Mouse (Mus musculus): ENCODE data around the gene Glis2. TPM values are rescaled to one million over a fixed set of nuclear protein-coding genes. Genes with fewer than 3 reads are reported as not detected.

The Glis2 gene
- polyA plus RNA-seq, 1 experiment from 2014 or later, result 13.2 TPM

DNA sequence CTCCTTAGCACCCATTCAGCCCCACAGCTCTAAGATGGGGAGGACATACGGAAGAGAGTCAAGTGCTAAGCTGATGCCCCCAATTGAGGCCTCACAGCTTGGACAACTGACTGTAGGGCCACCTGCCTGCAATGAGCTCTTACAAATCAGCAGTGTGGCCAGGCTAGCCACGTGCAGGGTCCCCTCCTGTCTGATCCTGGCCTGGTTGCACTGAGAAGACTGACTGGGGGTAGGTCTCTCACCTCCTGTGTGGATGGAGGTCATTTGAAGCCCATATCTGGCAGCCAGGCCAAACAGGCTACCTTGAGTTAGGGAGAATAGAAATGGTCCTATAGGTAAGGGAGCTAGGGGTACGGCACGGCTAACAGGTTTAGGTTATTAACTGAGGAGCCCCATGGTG is 51.4 kb downstream of the Glis2 start:
- ATAC-seq (ENCODE audit: low read depth), result no peak
- H3K4me1 ChIP-seq (ENCODE audit: control insufficient read depth, insufficient read depth, low read length), result peaks cover 16% of the 10 kb centered on the region
- no peak overlapping the region for H3K9ac ChIP-seq (replicated peaks; ENCODE audit: low read depth, low read length)
- 77% methylated on average over 4 of the region's 4 CpGs for WGBS
- peaks cover 15% of the 10 kb centered on the region; the same call in 1 of the 2 replicates for H3K36me3 ChIP-seq (ENCODE audit: control insufficient read depth, insufficient read depth, low read length)
- no peaks in the 10 kb centered on the region for H3K9me3 ChIP-seq (ENCODE audit: control insufficient read depth, low read length)
- no peak overlapping the region for H3K4me2 ChIP-seq (ENCODE audit: low read depth, low read length)
- H3K27me3 ChIP-seq (ENCODE audit: control insufficient read depth, insufficient read depth, low read length), result no peaks in the 10 kb centered on the region
- no peak overlapping the region for H3K4me3 ChIP-seq (ENCODE audit: low read depth, low read length)
- no peak overlapping the region for H3K27ac ChIP-seq (ENCODE audit: low read depth, low read length)

DNA sequence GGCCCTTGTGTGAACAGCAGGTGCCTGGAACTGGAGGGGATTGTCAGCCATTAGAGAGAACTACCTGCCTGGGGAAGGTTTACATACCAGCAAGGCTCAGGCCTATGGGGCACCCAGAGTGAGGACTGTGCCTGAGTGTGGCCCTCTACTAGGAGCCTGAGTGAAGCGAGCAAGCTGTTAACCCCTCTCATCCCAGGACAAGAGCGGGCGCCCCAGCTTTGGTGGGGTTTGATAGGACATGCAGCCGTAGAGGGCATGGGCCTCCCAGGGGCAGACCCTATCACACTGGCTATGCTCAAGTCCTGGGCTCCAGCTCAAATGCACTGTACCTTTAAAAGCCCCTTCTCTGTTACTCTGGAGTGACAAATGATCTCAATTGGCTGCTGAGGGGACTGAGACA is 52.3 kb downstream of the Glis2 start:
- H3K9ac ChIP-seq (replicated peaks; ENCODE audit: low read depth, low read length), result no peak overlapping the region; the same call in 1 of the 2 replicates
- H3K4me3 ChIP-seq (ENCODE audit: low read depth, low read length), result no peak overlapping the region
- no peak for ATAC-seq (ENCODE audit: low read depth)
- H3K4me1 ChIP-seq (ENCODE audit: control insufficient read depth, insufficient read depth, low read length), result peaks cover 10% of the 10 kb centered on the region; the same call in 1 of the 2 replicates
- no peak overlapping the region for H3K27ac ChIP-seq (ENCODE audit: low read depth, low read length)
- peaks cover 19% of the 10 kb centered on the region; the same call in 1 of the 2 replicates for H3K36me3 ChIP-seq (ENCODE audit: control insufficient read depth, insufficient read depth, low read length)
- H3K27me3 ChIP-seq (ENCODE audit: control insufficient read depth, insufficient read depth, low read length), result no peaks in the 10 kb centered on the region
- no peaks in the 10 kb centered on the region for H3K9me3 ChIP-seq (ENCODE audit: control insufficient read depth, low read length)
- 82% methylated on average over 4 of the region's 4 CpGs for WGBS
- no peak overlapping the region for H3K4me2 ChIP-seq (ENCODE audit: low read depth, low read length)

DNA sequence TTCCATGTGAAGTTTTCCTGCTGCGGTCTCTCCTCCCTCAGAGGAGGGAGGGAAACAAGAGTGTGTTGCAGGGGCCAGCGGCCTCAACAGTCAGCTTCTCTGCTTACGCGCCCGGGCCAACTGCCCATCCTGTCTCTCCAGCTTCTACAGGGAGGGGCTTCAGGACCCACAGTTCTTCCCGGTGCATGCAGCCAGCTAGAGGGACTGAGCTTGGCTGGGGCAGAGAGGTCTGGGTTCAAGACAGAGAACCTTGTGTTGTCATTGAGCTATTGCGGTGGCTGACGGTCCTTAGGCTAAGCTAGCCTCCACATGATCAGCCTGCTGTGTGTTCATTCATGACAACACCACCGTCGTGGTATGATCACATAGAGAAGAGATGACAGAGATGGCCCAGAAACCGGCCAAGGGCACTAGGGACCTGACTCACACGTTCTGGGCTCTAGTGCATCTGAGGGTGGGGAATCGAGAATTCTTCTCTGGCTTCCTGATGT is 53.2 kb downstream of the Glis2 start:
- H3K4me3 ChIP-seq (ENCODE audit: low read depth, low read length), result no peak overlapping the region
- no peaks in the 10 kb centered on the region for H3K27me3 ChIP-seq (ENCODE audit: control insufficient read depth, insufficient read depth, low read length)
- H3K4me2 ChIP-seq (ENCODE audit: low read depth, low read length), result no peak overlapping the region
- WGBS, result 79% methylated on average over 13 of the region's 13 CpGs
- no peak overlapping the region for H3K27ac ChIP-seq (ENCODE audit: low read depth, low read length)
- ATAC-seq (ENCODE audit: low read depth), result no peak
- peaks cover 10% of the 10 kb centered on the region; the same call in 1 of the 2 replicates for H3K4me1 ChIP-seq (ENCODE audit: control insufficient read depth, insufficient read depth, low read length)
- no peaks in the 10 kb centered on the region for H3K9me3 ChIP-seq (ENCODE audit: control insufficient read depth, low read length)
- peaks cover 19% of the 10 kb centered on the region; the same call in 1 of the 2 replicates for H3K36me3 ChIP-seq (ENCODE audit: control insufficient read depth, insufficient read depth, low read length)
- H3K9ac ChIP-seq (replicated peaks; ENCODE audit: low read depth, low read length), result no peak overlapping the region

DNA sequence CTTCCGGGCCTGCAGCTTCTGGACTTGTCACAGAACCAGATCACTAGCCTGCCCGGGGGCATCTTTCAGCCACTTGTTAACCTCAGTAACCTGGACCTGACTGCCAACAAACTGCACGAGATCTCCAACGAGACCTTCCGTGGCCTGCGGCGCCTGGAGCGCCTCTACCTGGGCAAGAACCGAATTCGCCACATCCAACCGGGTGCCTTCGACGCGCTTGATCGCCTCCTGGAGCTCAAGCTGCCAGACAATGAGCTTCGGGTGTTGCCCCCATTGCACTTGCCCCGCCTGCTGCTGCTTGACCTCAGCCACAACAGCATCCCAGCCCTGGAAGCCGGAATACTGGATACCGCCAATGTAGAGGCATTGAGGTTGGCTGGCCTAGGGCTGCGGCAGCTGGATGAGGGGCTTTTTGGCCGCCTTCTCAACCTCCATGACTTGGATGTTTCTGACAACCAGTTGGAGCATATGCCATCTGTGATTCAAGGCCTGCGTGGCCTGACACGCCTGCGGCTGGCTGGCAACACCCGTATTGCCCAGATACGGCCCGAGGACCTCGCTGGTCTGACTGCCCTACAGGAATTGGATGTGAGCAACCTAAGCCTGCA is 54.0 kb downstream of the Glis2 start:
- Histone ChIP-seq H3K36me3 (ENCODE audit: control insufficient read depth, insufficient read depth, low read length) (peaks cover 19% of the 10 kb centered on the region; the same call in 1 of the 2 replicates), H3K27me3 (ENCODE audit: control insufficient read depth, insufficient read depth, low read length) (no peaks in the 10 kb centered on the region), H3K27ac (ENCODE audit: low read depth, low read length) (no peak overlapping the region), H3K4me2 (ENCODE audit: low read depth, low read length) (no peak overlapping the region), H3K9me3 (ENCODE audit: control insufficient read depth, low read length) (no peaks in the 10 kb centered on the region), H3K4me3 (ENCODE audit: low read depth, low read length) (no peak overlapping the region), H3K9ac (replicated peaks; ENCODE audit: low read depth, low read length) (no peak overlapping the region), H3K4me1 (ENCODE audit: control insufficient read depth, insufficient read depth, low read length) (peaks cover 5% of the 10 kb centered on the region; the same call in 1 of the 2 replicates)
- no peak for ATAC-seq (ENCODE audit: low read depth)
- WGBS, result 89% methylated on average over 28 of the region's 28 CpGs

DNA sequence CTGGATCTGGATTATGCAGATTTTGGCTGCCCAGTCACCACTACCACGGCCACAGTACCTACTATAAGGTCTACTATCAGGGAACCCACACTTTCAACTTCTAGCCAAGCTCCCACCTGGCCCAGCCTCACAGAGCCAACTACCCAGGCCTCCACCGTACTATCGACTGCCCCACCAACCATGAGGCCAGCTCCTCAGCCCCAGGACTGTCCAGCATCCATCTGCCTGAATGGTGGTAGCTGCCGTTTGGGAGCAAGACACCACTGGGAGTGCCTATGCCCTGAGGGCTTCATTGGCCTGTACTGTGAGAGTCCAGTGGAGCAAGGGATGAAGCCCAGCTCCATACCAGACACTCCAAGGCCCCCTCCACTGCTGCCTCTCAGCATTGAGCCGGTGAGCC is 54.7 kb downstream of the Glis2 start:
- no peak overlapping the region for H3K4me3 ChIP-seq (ENCODE audit: low read depth, low read length)
- no peak for ATAC-seq (ENCODE audit: low read depth)
- H3K9me3 ChIP-seq (ENCODE audit: control insufficient read depth, low read length), result no peaks in the 10 kb centered on the region
- H3K4me1 ChIP-seq (ENCODE audit: control insufficient read depth, insufficient read depth, low read length), result peaks cover 1% of the 10 kb centered on the region; the same call in 1 of the 2 replicates
- H3K9ac ChIP-seq (replicated peaks; ENCODE audit: low read depth, low read length), result no peak overlapping the region
- H3K27me3 ChIP-seq (ENCODE audit: control insufficient read depth, insufficient read depth, low read length), result no peaks in the 10 kb centered on the region
- peaks cover 19% of the 10 kb centered on the region; the same call in 1 of the 2 replicates for H3K36me3 ChIP-seq (ENCODE audit: control insufficient read depth, insufficient read depth, low read length)
- H3K4me2 ChIP-seq (ENCODE audit: low read depth, low read length), result no peak overlapping the region
- 85% methylated on average over 5 of the region's 5 CpGs for WGBS
- no peak overlapping the region for H3K27ac ChIP-seq (ENCODE audit: low read depth, low read length)

DNA sequence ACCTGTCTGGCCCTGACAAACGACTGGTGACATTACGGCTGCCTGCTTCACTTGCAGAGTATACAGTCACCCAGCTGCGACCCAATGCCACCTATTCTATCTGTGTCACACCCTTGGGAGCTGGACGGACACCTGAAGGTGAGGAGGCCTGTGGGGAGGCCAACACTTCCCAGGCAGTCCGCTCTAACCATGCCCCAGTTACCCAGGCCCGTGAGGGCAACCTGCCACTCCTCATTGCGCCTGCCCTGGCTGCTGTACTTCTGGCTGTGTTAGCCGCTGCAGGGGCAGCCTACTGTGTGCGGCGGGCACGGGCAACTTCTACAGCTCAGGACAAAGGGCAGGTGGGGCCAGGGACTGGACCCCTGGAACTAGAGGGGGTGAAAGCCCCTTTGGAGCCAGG is 55.2 kb downstream of the Glis2 start:
- H3K9ac ChIP-seq (replicated peaks; ENCODE audit: low read depth, low read length), result no peak overlapping the region
- H3K4me2 ChIP-seq (ENCODE audit: low read depth, low read length), result no peak overlapping the region
- H3K27ac ChIP-seq (ENCODE audit: low read depth, low read length), result no peak overlapping the region
- ATAC-seq (ENCODE audit: low read depth), result no peak
- 92% methylated on average over 11 of the region's 11 CpGs for WGBS
- peaks cover 19% of the 10 kb centered on the region; the same call in 1 of the 2 replicates for H3K36me3 ChIP-seq (ENCODE audit: control insufficient read depth, insufficient read depth, low read length)
- no peaks in the 10 kb centered on the region for H3K27me3 ChIP-seq (ENCODE audit: control insufficient read depth, insufficient read depth, low read length)
- no peaks in the 10 kb centered on the region for H3K9me3 ChIP-seq (ENCODE audit: control insufficient read depth, low read length)
- no peak overlapping the region for H3K4me3 ChIP-seq (ENCODE audit: low read depth, low read length)
- H3K4me1 ChIP-seq (ENCODE audit: control insufficient read depth, insufficient read depth, low read length), result no peaks in the 10 kb centered on the region

DNA sequence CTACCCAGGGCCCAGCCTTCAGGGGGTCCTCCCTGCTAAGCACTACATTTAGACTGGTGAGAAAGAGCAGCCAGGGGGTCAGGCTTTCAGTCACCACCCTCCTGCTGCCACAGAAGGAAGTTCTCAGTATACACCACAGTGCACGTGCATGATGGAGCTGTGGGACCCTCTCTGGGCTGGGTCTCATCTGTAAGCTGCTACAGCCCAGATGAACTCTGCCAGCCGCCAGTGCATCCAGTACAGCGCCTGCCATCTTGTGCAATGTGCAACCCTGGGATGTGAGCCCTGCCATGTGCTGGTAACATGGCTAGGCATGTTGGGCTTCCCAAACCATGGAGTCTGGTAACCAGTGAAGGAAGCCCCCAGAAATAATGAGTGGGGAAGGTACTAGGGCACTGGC is 55.6 kb downstream of the Glis2 start:
- Histone ChIP-seq H3K9ac (replicated peaks; ENCODE audit: low read depth, low read length) (no peak overlapping the region), H3K4me2 (ENCODE audit: low read depth, low read length) (no peak overlapping the region), H3K27ac (ENCODE audit: low read depth, low read length) (no peak overlapping the region), H3K27me3 (ENCODE audit: control insufficient read depth, insufficient read depth, low read length) (no peaks in the 10 kb centered on the region), H3K4me1 (ENCODE audit: control insufficient read depth, insufficient read depth, low read length) (no peaks in the 10 kb centered on the region), H3K36me3 (ENCODE audit: control insufficient read depth, insufficient read depth, low read length) (peaks cover 19% of the 10 kb centered on the region; the same call in 1 of the 2 replicates), H3K4me3 (ENCODE audit: low read depth, low read length) (no peak overlapping the region), H3K9me3 (ENCODE audit: control insufficient read depth, low read length) (no peaks in the 10 kb centered on the region)
- no peak for ATAC-seq (ENCODE audit: low read depth)
- WGBS, result 88% methylated on average over 3 of the region's 3 CpGs

DNA sequence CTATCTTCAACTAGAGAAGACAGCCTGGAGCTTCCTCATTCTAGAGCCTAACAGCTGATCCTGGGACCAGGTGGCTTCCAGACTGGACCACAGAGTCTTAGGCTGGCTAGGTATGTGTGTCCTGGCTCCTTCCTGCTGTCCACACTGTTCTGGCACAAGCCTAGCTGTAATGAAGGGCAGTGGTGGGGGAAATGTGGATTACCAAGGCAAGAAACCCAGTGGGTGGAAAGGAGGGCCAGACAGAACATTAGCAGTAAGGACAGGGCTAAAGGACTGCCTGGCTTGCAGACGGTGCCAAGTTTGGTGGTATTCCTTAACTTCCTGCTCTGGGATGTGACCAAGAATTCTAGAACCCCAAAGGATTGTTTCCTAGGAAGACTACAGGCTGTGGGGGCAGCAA is 56.6 kb downstream of the Glis2 start:
- Histone ChIP-seq H3K4me3 (ENCODE audit: low read depth, low read length) (no peak overlapping the region), H3K4me2 (ENCODE audit: low read depth, low read length) (no peak overlapping the region), H3K36me3 (ENCODE audit: control insufficient read depth, insufficient read depth, low read length) (peaks cover 19% of the 10 kb centered on the region; the same call in 1 of the 2 replicates), H3K9ac (replicated peaks; ENCODE audit: low read depth, low read length) (no peak overlapping the region), H3K27me3 (ENCODE audit: control insufficient read depth, insufficient read depth, low read length) (no peaks in the 10 kb centered on the region), H3K27ac (ENCODE audit: low read depth, low read length) (no peak overlapping the region), H3K4me1 (ENCODE audit: control insufficient read depth, insufficient read depth, low read length) (no peaks in the 10 kb centered on the region), H3K9me3 (ENCODE audit: control insufficient read depth, low read length) (no peaks in the 10 kb centered on the region)
- WGBS, result 94% methylated on average over 1 of the region's 1 CpGs
- ATAC-seq (ENCODE audit: low read depth), result no peak

DNA sequence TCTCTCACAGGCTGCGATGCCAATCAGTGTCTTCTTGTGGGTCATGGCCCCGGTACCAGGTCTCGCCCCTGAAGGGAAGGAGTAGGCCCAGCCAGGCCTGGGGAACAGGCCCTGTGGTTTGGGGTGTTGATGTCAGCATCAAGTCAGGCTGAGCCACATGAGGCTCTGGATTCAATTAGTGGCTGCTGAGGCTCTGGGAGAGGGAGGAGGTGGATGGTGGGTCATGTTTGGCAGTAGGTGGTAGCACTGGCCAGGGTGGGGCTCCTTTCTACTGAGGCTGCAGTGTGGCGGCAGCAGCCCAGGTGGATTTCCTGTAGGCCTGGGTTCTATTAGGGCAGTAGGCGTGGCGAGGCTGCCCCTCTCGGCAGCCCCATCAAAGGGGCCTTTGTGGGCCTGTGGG is 57.1 kb downstream of the Glis2 start:
- no peaks in the 10 kb centered on the region for H3K4me1 ChIP-seq (ENCODE audit: control insufficient read depth, insufficient read depth, low read length)
- no peak overlapping the region for H3K9ac ChIP-seq (replicated peaks; ENCODE audit: low read depth, low read length)
- ATAC-seq (ENCODE audit: low read depth), result no peak
- no peak overlapping the region for H3K4me3 ChIP-seq (ENCODE audit: low read depth, low read length)
- H3K4me2 ChIP-seq (ENCODE audit: low read depth, low read length), result no peak overlapping the region
- no peaks in the 10 kb centered on the region for H3K9me3 ChIP-seq (ENCODE audit: control insufficient read depth, low read length)
- H3K27ac ChIP-seq (ENCODE audit: low read depth, low read length), result no peak overlapping the region
- H3K36me3 ChIP-seq (ENCODE audit: control insufficient read depth, insufficient read depth, low read length), result peaks cover 19% of the 10 kb centered on the region; the same call in 1 of the 2 replicates
- H3K27me3 ChIP-seq (ENCODE audit: control insufficient read depth, insufficient read depth, low read length), result no peaks in the 10 kb centered on the region
- WGBS, result 53% methylated on average over 7 of the region's 7 CpGs
